Mouse (Mus musculus): ENCODE data around the gene Fam227a.

Gene Fam227a

GRCm38 (mm10) chr15:79615501-79615900 lies 43.3 kb downstream of the Fam227a start:
- no peak for DNase-seq (ENCODE audit: low read depth)

GRCm38 (mm10) chr15:79609226-79609625 lies 49.5 kb downstream of the Fam227a start:
- no peak for DNase-seq (ENCODE audit: low read depth)

GRCm38 (mm10) chr15:79608214-79608613 lies 50.5 kb downstream of the Fam227a start:
- DNase-seq (ENCODE audit: low read depth): no peak

GRCm38 (mm10) chr15:79607757-79608156 lies 51.0 kb downstream of the Fam227a start:
- no peak for DNase-seq (ENCODE audit: low read depth)

GRCm38 (mm10) chr15:79606161-79606560 lies 52.6 kb downstream of the Fam227a start:
- no peak for DNase-seq (ENCODE audit: low read depth)

- no peak for DNase-seq (ENCODE audit: low read depth)
Observed at GRCm38 (mm10) chr15:79604990-79605665, 53.6 kb downstream of the Fam227a start, which contains the start of gene Dmc1. Dmc1 (minus strand) TSS chr15:79605109.

GRCm38 (mm10) chr15:79600176-79600575 lies 58.6 kb downstream of the Fam227a start:
- no peak for DNase-seq (ENCODE audit: low read depth)

- DNase-seq (ENCODE audit: low read depth): no peak
Observed at GRCm38 (mm10) chr15:79598715-79599114, 60.0 kb downstream of the Fam227a start.

- no peak for DNase-seq (ENCODE audit: low read depth)
Observed at GRCm38 (mm10) chr15:79581581-79581980, 77.2 kb downstream of the Fam227a start.

- DNase-seq (ENCODE audit: low read depth): no peak
Observed at GRCm38 (mm10) chr15:79577671-79578426, 80.9 kb downstream of the Fam227a start.

- DNase-seq (ENCODE audit: low read depth): no peak
Observed at GRCm38 (mm10) chr15:79576947-79577346, 81.8 kb downstream of the Fam227a start.

- no peak for DNase-seq (ENCODE audit: low read depth)
Observed at GRCm38 (mm10) chr15:79575543-79576222, 83.1 kb downstream of the Fam227a start.

- DNase-seq (ENCODE audit: low read depth): no peak
Observed at GRCm38 (mm10) chr15:79562417-79562816, 96.3 kb downstream of the Fam227a start.

GRCm38 (mm10) chr15:79559649-79560048 lies 99.1 kb downstream of the Fam227a start:
- no peak for DNase-seq (ENCODE audit: low read depth)
